ENCODE assay signal across 8 mouse cellular contexts in genomic region chr17:34630761-34631301, GRCm38 (mm10). TPM values are rescaled to one million over a fixed set of nuclear protein-coding genes. Genes with fewer than 3 reads are reported as not detected.
DNase-seq lines count a peak whose midpoint lies in the region; ATAC-seq and TF ChIP-seq lines count a peak whose summit lies in the region.

No protein-coding gene starts in this region.

- intact Hi-C loops in heart, postnatal 25 days (cut with DNase I): no loop called here

- DNase-seq in heart, adult 11 months: peak; percentile 96
- no peak for DNase-seq in heart, postnatal 25 days (ENCODE audit: low spot score)
- DNase-seq in thymus, adult 2 months: peak; percentile 71
- no peak for DNase-seq in right cerebral cortex, postnatal 4 days
- no peak for DNase-seq in urinary bladder, adult 18-20 months (ENCODE audit: low spot score in 2 of 2)

- peak overlapping the region; percentile 87 for H3K4me2 ChIP-seq in forebrain, embryonic 12.5 days
- peak overlapping the region; percentile 56 for H3K4me2 ChIP-seq in liver, embryonic 12.5 days

- no peak overlapping the region for H3K27ac ChIP-seq in ES-Bruce4 (ENCODE audit: insufficient read depth, low read length)
- H3K27ac ChIP-seq in forebrain, embryonic 12.5 days: no peak overlapping the region
- no peak overlapping the region for H3K27ac ChIP-seq in liver, embryonic 12.5 days
- peak overlapping the region; percentile 95 for H3K27ac ChIP-seq in thymus, adult 2 months (ENCODE audit: control insufficient read depth, insufficient read depth, low read length)

- no peaks in the 10 kb centered on the region for H3K9me3 ChIP-seq in ES-Bruce4 (replicated peaks; ENCODE audit: control insufficient read depth, insufficient read depth, low read length, poor library complexity, severe bottlenecking)
- no peaks in the 10 kb centered on the region for H3K9me3 ChIP-seq in forebrain, embryonic 12.5 days
- H3K9me3 ChIP-seq in liver, embryonic 12.5 days (replicated peaks): no peaks in the 10 kb centered on the region

- H3K27me3 ChIP-seq in ES-Bruce4 (ENCODE audit: control insufficient read depth, insufficient read depth, low read length, poor library complexity, severe bottlenecking): peaks cover 4% of the 10 kb centered on the region; the same call in 1 of the 2 replicates
- peaks cover 54% of the 10 kb centered on the region for H3K27me3 ChIP-seq in forebrain, embryonic 12.5 days
- H3K27me3 ChIP-seq in liver, embryonic 12.5 days (replicated peaks): peaks cover 75% of the 10 kb centered on the region
- H3K27me3 ChIP-seq in thymus, adult 2 months (ENCODE audit: control insufficient read depth, insufficient read depth, low read length): no peaks in the 10 kb centered on the region

- peak overlapping the region; percentile 49 for H3K9ac ChIP-seq in ES-Bruce4 (ENCODE audit: low read depth, poor library complexity, severe bottlenecking)
- peak overlapping the region; percentile 51 for H3K9ac ChIP-seq in forebrain, embryonic 12.5 days
- H3K9ac ChIP-seq in liver, embryonic 12.5 days: no peak overlapping the region

- no peak for ATAC-seq in forebrain, embryonic 12.5 days (ENCODE audit: low FRiP score)
- no peak for ATAC-seq in liver, embryonic 12.5 days

- TF ChIP-seq CTCF in ES-Bruce4 (IDR thresholded peaks at IDR 0.05; ENCODE audit: low read depth, low read length): no peak
- 0 out of 2 replicates have a peak, but pooled peaks have one; percentile 32 for TF ChIP-seq CTCF in thymus, adult 2 months (IDR thresholded peaks at IDR 0.05; ENCODE audit: borderline replicate concordance, control insufficient read depth, extremely low read depth, insufficient read depth, low read length, poor library complexity)

- TF ChIP-seq POLR2A in ES-Bruce4 (IDR thresholded peaks at IDR 0.05; ENCODE audit: insufficient read depth, low read length): no peak
- peak; percentile 47; the same call in 1 of the 2 replicates for TF ChIP-seq POLR2A in thymus, adult 2 months (IDR thresholded peaks at IDR 0.05; ENCODE audit: control insufficient read depth, extremely low read depth, insufficient read depth, low read length, poor library complexity)

- peak overlapping the region; percentile 14; the same call in 1 of the 2 replicates for H3K4me3 ChIP-seq in ES-Bruce4 (ENCODE audit: low read depth, low read length)
- H3K4me3 ChIP-seq in forebrain, embryonic 12.5 days (replicated peaks): peak overlapping the region; percentile 38
- peak overlapping the region; percentile 39 for H3K4me3 ChIP-seq in liver, embryonic 12.5 days
- peak overlapping the region; percentile 97 for H3K4me3 ChIP-seq in thymus, adult 2 months (ENCODE audit: control insufficient read depth, insufficient read depth, low read length)

- no peak for TF ChIP-seq EP300 in ES-Bruce4 (IDR thresholded peaks at IDR 0.05; ENCODE audit: insufficient read depth, low read depth, low read length)

- H3K36me3 ChIP-seq in ES-Bruce4 (ENCODE audit: control insufficient read depth, insufficient read depth, low read length, poor library complexity, severe bottlenecking): no peaks in the 10 kb centered on the region
- H3K36me3 ChIP-seq in forebrain, embryonic 12.5 days (replicated peaks): no peaks in the 10 kb centered on the region
- H3K36me3 ChIP-seq in liver, embryonic 12.5 days: peaks cover 2% of the 10 kb centered on the region; the same call in 1 of the 2 replicates
- H3K36me3 ChIP-seq in thymus, adult 2 months (ENCODE audit: control insufficient read depth, insufficient read depth, low read length): no peaks in the 10 kb centered on the region

- WGBS in forebrain, embryonic 12.5 days: 4% methylated on average over 45 of the region's 48 CpGs
- 3% methylated on average over 48 of the region's 48 CpGs for WGBS in liver, embryonic 12.5 days (ENCODE audit: insufficient replicate concordance)
- WGBS in thymus, adult 2 months: under 1% methylated on average over 47 of the region's 48 CpGs

- no peaks in the 10 kb centered on the region for H3K4me1 ChIP-seq in ES-Bruce4 (ENCODE audit: control insufficient read depth, insufficient read depth, low read length)
- peaks cover 62% of the 10 kb centered on the region for H3K4me1 ChIP-seq in forebrain, embryonic 12.5 days
- H3K4me1 ChIP-seq in liver, embryonic 12.5 days: peaks cover 57% of the 10 kb centered on the region
- H3K4me1 ChIP-seq in thymus, adult 2 months (replicated peaks; ENCODE audit: control insufficient read depth, insufficient read depth, low read length): peaks cover 40% of the 10 kb centered on the region

RNA-seq across cellular contexts. Expression of gene Prrt1, which starts 1.5 kb away (rescaled TPM):
- 1 to 10 TPM; 1.1 to 1.9 TPM for total RNA-seq in heart, postnatal 25 days (2021)
- polyA plus RNA-seq in ES-Bruce4 (2011; ENCODE audit: insufficient read depth, insufficient read length, low read depth, missing spikeins): not detected in 2 replicates
- polyA plus RNA-seq in forebrain, embryonic 12.5 days (2016; fragmentation: Nextera tagmentation; extraction: Ambion mirVana): 2.9 and 3.9 TPM in 2 replicates
- polyA plus RNA-seq in liver, embryonic 12.5 days (2016; fragmentation: Nextera tagmentation; extraction: Ambion mirVana): not detected in 2 replicates
- 361 and 385 TPM in 2 replicates for polyA plus RNA-seq in thymus, adult 2 months (2012; rRNA removed)

RNA-seq across cellular contexts. Expression of gene Ppt2, which starts 2.5 kb away (rescaled TPM):
- total RNA-seq in heart, postnatal 25 days (2021): 10 to 100 TPM; 53.2 to 53.7 TPM
- polyA plus RNA-seq in ES-Bruce4 (2011; ENCODE audit: insufficient read depth, insufficient read length, low read depth, missing spikeins): 26.7 and 29.2 TPM in 2 replicates
- 20.3 and 21.2 TPM in 2 replicates for polyA plus RNA-seq in forebrain, embryonic 12.5 days (2016; fragmentation: Nextera tagmentation; extraction: Ambion mirVana)
- polyA plus RNA-seq in liver, embryonic 12.5 days (2016; fragmentation: Nextera tagmentation; extraction: Ambion mirVana): 13.7 and 13.9 TPM in 2 replicates
- 116 and 120 TPM in 2 replicates for polyA plus RNA-seq in thymus, adult 2 months (2012; rRNA removed)

RNA-seq across cellular contexts. Expression of gene Fkbpl, which starts 13.7 kb away (rescaled TPM):
- 1 to 10 TPM; 6.2 to 6.6 TPM for total RNA-seq in heart, postnatal 25 days (2021)
- 11.0 and 16.5 TPM in 2 replicates for polyA plus RNA-seq in ES-Bruce4 (2011; ENCODE audit: insufficient read depth, insufficient read length, low read depth, missing spikeins)
- 13.9 and 14.6 TPM in 2 replicates for polyA plus RNA-seq in forebrain, embryonic 12.5 days (2016; fragmentation: Nextera tagmentation; extraction: Ambion mirVana)
- polyA plus RNA-seq in liver, embryonic 12.5 days (2016; fragmentation: Nextera tagmentation; extraction: Ambion mirVana): 6.7 and 7.1 TPM in 2 replicates
- polyA plus RNA-seq in thymus, adult 2 months (2012; rRNA removed): 3.4 and 5.8 TPM in 2 replicates

RNA-seq across cellular contexts. Expression of gene Egfl8, which starts 15.1 kb away (rescaled TPM):
- total RNA-seq in heart, postnatal 25 days (2021): 1 to 10 TPM; 1.7 to 1.8 TPM
- polyA plus RNA-seq in ES-Bruce4 (2011; ENCODE audit: insufficient read depth, insufficient read length, low read depth, missing spikeins): 0.85 and 1.1 TPM in 2 replicates
- 3.2 and 4.6 TPM in 2 replicates for polyA plus RNA-seq in forebrain, embryonic 12.5 days (2016; fragmentation: Nextera tagmentation; extraction: Ambion mirVana)
- 0.45 and 0.50 TPM in 2 replicates for polyA plus RNA-seq in liver, embryonic 12.5 days (2016; fragmentation: Nextera tagmentation; extraction: Ambion mirVana)
- polyA plus RNA-seq in thymus, adult 2 months (2012; rRNA removed): 13.0 and 16.0 TPM in 2 replicates

RNA-seq across cellular contexts. Expression of gene Atf6b, which starts 16.1 kb away (rescaled TPM):
- total RNA-seq in heart, postnatal 25 days (2021): 10 to 100 TPM; 15.6 to 17.8 TPM
- 31.3 and 32.0 TPM in 2 replicates for polyA plus RNA-seq in ES-Bruce4 (2011; ENCODE audit: insufficient read depth, insufficient read length, low read depth, missing spikeins)
- 107 and 109 TPM in 2 replicates for polyA plus RNA-seq in forebrain, embryonic 12.5 days (2016; fragmentation: Nextera tagmentation; extraction: Ambion mirVana)
- 37.0 and 37.3 TPM in 2 replicates for polyA plus RNA-seq in liver, embryonic 12.5 days (2016; fragmentation: Nextera tagmentation; extraction: Ambion mirVana)
- 160 and 169 TPM in 2 replicates for polyA plus RNA-seq in thymus, adult 2 months (2012; rRNA removed)

Comparison
In these comparisons a context has a peak if more than half of its experiments do, and no peak if none do; other contexts are left out.
1. DNase-seq: peak in heart, adult 11 months (single experiment) and thymus, adult 2 months (single experiment); none in heart, postnatal 25 days (single experiment), right cerebral cortex, postnatal 4 days (single experiment) and urinary bladder, adult 18-20 months (0 of 2).
2. H3K4me3 ChIP-seq: peak in every context shown above with its lines; median percentile 97 in thymus, adult 2 months; 39 in liver, embryonic 12.5 days; 38 in forebrain, embryonic 12.5 days; 14 in ES-Bruce4.
3. RNA of gene Prrt1, which starts 1.5 kb away (polyA plus RNA-seq): 361 to 385 TPM in thymus, adult 2 months; 2.9 to 3.9 TPM in forebrain, embryonic 12.5 days, not detected in ES-Bruce4 and not detected in liver, embryonic 12.5 days; every median in the first group is over 10 times any median in the second.